Comparison of ENCODE assay signal across 25 mouse cellular contexts in genomic region chr12:4358100-4358499, GRCm38 (mm10).
DNase-seq lines count a peak whose midpoint lies in the region; ATAC-seq and TF ChIP-seq lines count a peak whose summit lies in the region.
"Had no signal": no experiment of that assay in that cellular context is flagged by ENCODE, and none has a peak within 500 bp of the region (broad histone marks: within the 10 kb centered on the region; RNA-seq: fewer than 3 reads in every experiment).

No protein-coding gene starts in this region.

- H3K4me3 ChIP-seq in E14TG2a.4 (replicated peaks; ENCODE audit: low read length): peak overlapping the region; percentile 48
- H3K4me3 ChIP-seq: embryonic facial prominence, embryonic 10.5 days; embryonic facial prominence, embryonic 12.5 days; forebrain, embryonic 13.5 days; forebrain, embryonic 15.5 days had no signal

- H3K4me1 ChIP-seq in E14TG2a.4 (replicated peaks; ENCODE audit: low read depth, low read length): peaks cover 81% of the 10 kb centered on the region
- H3K4me1 ChIP-seq: embryonic facial prominence, embryonic 12.5 days; forebrain, embryonic 15.5 days had no signal

- H3K36me3 ChIP-seq in E14TG2a.4 (ENCODE audit: insufficient read depth, low read length): peaks cover 13% of the 10 kb centered on the region
- H3K36me3 ChIP-seq: embryonic facial prominence, embryonic 10.5 days; embryonic facial prominence, embryonic 12.5 days; forebrain, embryonic 15.5 days; G1E had no signal

- peaks cover 5% of the 10 kb centered on the region; the same call in 1 of the 2 replicates for H3K9me3 ChIP-seq in E14TG2a.4 (ENCODE audit: low read length)
- H3K9me3 ChIP-seq: embryonic facial prominence, embryonic 10.5 days; embryonic facial prominence, embryonic 12.5 days; forebrain, embryonic 13.5 days; forebrain, embryonic 15.5 days; G1E had no signal

- DNase-seq in ES-CJ7 (ENCODE audit: low read depth, low spot score): peak; percentile 80
- DNase-seq in R1 (ENCODE audit: low read depth, low spot score): peak; percentile 92
- DNase-seq in ZHBTc4 (ENCODE audit: low read depth, low spot score): peak; percentile 92
- no peak for DNase-seq in lung, postnatal 10 days
- no peak for DNase-seq in gastrocnemius, postnatal 25 days
- DNase-seq: adrenal gland, adult 2 months; adrenal gland, postnatal 10 days; adrenal gland, postnatal 25 days; B cell, adult 2 months; cerebellum, adult 11-12 months; cerebellum, adult 2 months; cerebellum, adult 9-10 months; cerebellum, postnatal 10 days; cerebellum, postnatal 25 days; forebrain, postnatal 0 days had no signal

- no peaks in the 10 kb centered on the region for H3K27me3 ChIP-seq in E14TG2a.4 (ENCODE audit: insufficient read depth, low read length)
- H3K27me3 ChIP-seq: CH12.LX; embryonic facial prominence, embryonic 12.5 days; forebrain, embryonic 13.5 days; forebrain, embryonic 15.5 days; Patski had no signal

- ATAC-seq in monocyte, adult 5-6 weeks (replicated peaks; ENCODE audit: insufficient number of reproducible peaks, low FRiP score, low TSS enrichment, poor library complexity, severe bottlenecking): no peak
- ATAC-seq: CD4-positive, CD25-positive, alpha-beta regulatory T cell, adult 4 months; forebrain, embryonic 15.5 days; forebrain, postnatal 0 days; Patski had no signal

- no peak for TF ChIP-seq CTCF in E14TG2a.4 (conservative IDR thresholded peaks at IDR 0.05; ENCODE audit: low read length)

Comparison
In these comparisons a context has a peak if more than half of its experiments do, and no peak if none do; other contexts are left out.
1. DNase-seq: peak in ES-CJ7 (single experiment), R1 (single experiment) and ZHBTc4 (single experiment); none in lung, postnatal 10 days (single experiment) and gastrocnemius, postnatal 25 days (single experiment).